Mouse (Mus musculus) liver, adult 2 months (tissue): Measurements from ENCODE around the gene Dad1.

Experiments used
- CTCF ChIP-seq: fragments of 200-500 bp; IDR thresholded peaks from 2 replicates; pipeline ENCODE4 v1.5.1; 2011; ENCODE audit warnings: low read depth, low read length, control low read depth
- POLR2A ChIP-seq: fragments of 200-500 bp; IDR thresholded peaks from 2 replicates; pipeline ENCODE4 v1.6.1; 2011; ENCODE audit warnings: low read length, control low read depth; ENCODE audit not compliant: insufficient read depth; ENCODE audit errors: extremely low read depth

DNA sequence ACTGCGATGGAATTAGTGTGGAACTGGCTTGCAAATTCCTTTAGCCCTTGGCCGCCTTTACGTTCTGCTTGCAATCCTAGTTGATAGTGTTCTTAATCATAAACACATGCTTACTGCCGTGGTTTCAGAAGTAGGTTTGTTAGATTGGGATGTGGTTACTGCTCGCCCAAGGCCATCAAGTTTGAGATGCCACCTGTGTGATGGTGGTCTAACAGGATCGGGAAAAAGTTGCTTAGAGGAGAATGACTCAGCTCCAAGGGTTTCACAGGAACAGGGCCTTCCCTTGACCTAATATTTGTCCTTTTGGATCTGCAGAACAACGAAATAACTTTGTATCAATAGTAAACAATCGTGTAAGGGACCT, 5.8 kb upstream of the Dad1 start:
- TF ChIP-seq CTCF, result no peak
- no peak for TF ChIP-seq POLR2A
